Mouse (Mus musculus) intestine, embryonic 15.5 days (tissue): ENCODE measurements around the gene Atl1. TPM values are rescaled to one million over a fixed set of nuclear protein-coding genes. Genes with fewer than 3 reads are reported as not detected.

Experiments
- ATAC-seq: fragments of 200-750 bp; cut with Nextera tagmentation; 2 replicates; pipeline ENCODE4 v1.8.0; 2017; ENCODE audit warnings: moderate TSS enrichment, moderate library complexity
- H3K27ac ChIP-seq: fragments of 300-500 bp; sonication (generic); 2 replicates; pipeline ENCODE4 v1.5.1; 2015; ENCODE audit warnings: mild to moderate bottlenecking, inconsistent platforms
- H3K27me3 ChIP-seq: fragments of 300-500 bp; sonication (generic); replicated peaks from 2 replicates; pipeline ENCODE4 v1.6.1; 2015; ENCODE audit warnings: inconsistent platforms
- H3K36me3 ChIP-seq: fragments of 300-500 bp; sonication (generic); 2 replicates; pipeline ENCODE4 v1.6.1; 2015; ENCODE audit warnings: inconsistent platforms
- H3K4me1 ChIP-seq: fragments of 300-500 bp; sonication (generic); replicated peaks from 2 replicates; pipeline ENCODE4 v1.6.1; 2015; ENCODE audit warnings: inconsistent platforms
- H3K4me2 ChIP-seq: fragments of 300-500 bp; sonication (generic); replicated peaks from 2 replicates; pipeline ENCODE4 v1.6.1; 2015; ENCODE audit warnings: mild to moderate bottlenecking, inconsistent platforms
- H3K4me3 ChIP-seq: fragments of 300-500 bp; sonication (generic); replicated peaks from 2 replicates; pipeline ENCODE4 v1.5.1; 2015; ENCODE audit warnings: inconsistent platforms
- H3K9ac ChIP-seq: fragments of 300-500 bp; sonication (generic); 2 replicates; pipeline ENCODE4 v1.6.1; 2015; ENCODE audit warnings: inconsistent platforms
- H3K9me3 ChIP-seq: fragments of 300-500 bp; sonication (generic); 2 replicates; pipeline ENCODE4 v1.6.1; 2016; ENCODE audit warnings: inconsistent platforms
- WGBS: fragments of 180-500 bp; shearing (Covaris S2); methylation state at CpG from one replicate; pipeline ENCODE4 v1.1.7; 2015; 5-methylcytosine and 5-hydroxymethylcytosine counted together
- polyA plus RNA-seq: library from polyadenylated mRNA; unstranded; fragments of >200 nt; fragmentation: Nextera tagmentation; extraction: Ambion mirVana; gene quantifications from 2 replicates; pipeline ENCODE4 v1.2.1, GENCODE M21; 2015

Gene Atl1
- polyA plus RNA-seq, 1 experiment from 2014 or later: 5.6 TPM

- Histone ChIP-seq H3K27me3 (no peaks in the 10 kb centered on the region), H3K4me2 (no peak overlapping the region), H3K36me3 (0 out of 2 replicates have a peak, but pooled peaks cover 3% of the 10 kb centered on the region), H3K27ac (no peak overlapping the region), H3K4me1 (no peaks in the 10 kb centered on the region), H3K9ac (no peak overlapping the region), H3K4me3 (no peak overlapping the region), H3K9me3 (no peaks in the 10 kb centered on the region)
- 83% methylated on average over 4 of the region's 4 CpGs for WGBS
- no peak for ATAC-seq
These were observed 33.6 kb upstream of the Atl1 start for GRCm38 (mm10) chr12:69858847-69859246.

DNA sequence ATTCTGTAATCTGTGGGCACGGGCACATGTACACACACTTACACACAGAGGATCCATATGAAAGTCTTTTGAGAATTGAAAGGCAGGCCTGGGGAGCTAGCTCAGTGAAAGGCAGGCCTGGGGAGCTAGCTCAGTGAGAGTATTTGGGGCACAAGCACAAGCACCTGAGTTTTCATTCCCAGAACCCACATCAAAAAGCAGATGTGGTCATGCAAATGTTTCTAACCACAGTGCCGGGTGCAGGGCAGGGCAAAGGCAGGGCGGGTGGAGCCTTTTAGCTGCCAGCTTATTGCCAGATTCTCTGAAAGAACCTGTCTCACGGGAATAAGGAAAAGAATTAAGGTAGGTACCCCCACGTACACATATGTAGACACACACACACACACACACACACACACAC is 28.9 kb upstream of the Atl1 start:
- no peak overlapping the region for H3K27ac ChIP-seq
- no peaks in the 10 kb centered on the region for H3K27me3 ChIP-seq
- WGBS: 65% methylated on average over 5 of the region's 5 CpGs
- ATAC-seq: no peak
- H3K36me3 ChIP-seq: no peaks in the 10 kb centered on the region
- H3K9ac ChIP-seq: no peak overlapping the region
- no peak overlapping the region for H3K4me3 ChIP-seq
- H3K4me2 ChIP-seq: no peak overlapping the region
- peaks cover 3% of the 10 kb centered on the region; the same call in 1 of the 2 replicates for H3K4me1 ChIP-seq
- H3K9me3 ChIP-seq: no peaks in the 10 kb centered on the region

- Histone ChIP-seq H3K27ac (no peak overlapping the region), H3K9ac (no peak overlapping the region), H3K4me2 (no peak overlapping the region), H3K27me3 (no peaks in the 10 kb centered on the region), H3K9me3 (no peaks in the 10 kb centered on the region), H3K4me1 (peaks cover 3% of the 10 kb centered on the region; the same call in 1 of the 2 replicates), H3K4me3 (no peak overlapping the region), H3K36me3 (no peaks in the 10 kb centered on the region)
- WGBS: 56% methylated on average over 4 of the region's 4 CpGs
- ATAC-seq: no peak
These were observed 28.2 kb upstream of the Atl1 start for GRCm38 (mm10) chr12:69864164-69864692.

GRCm38 (mm10) chr12:69867338-69867737 is 25.1 kb upstream of the Atl1 start:
- H3K27ac ChIP-seq: no peak overlapping the region
- 52% methylated on average over 5 of the region's 5 CpGs for WGBS
- ATAC-seq: peak; percentile 51; the same call in 1 of the 2 replicates
- H3K4me2 ChIP-seq: no peak overlapping the region; the same call in 1 of the 2 replicates
- H3K9ac ChIP-seq: no peak overlapping the region
- H3K27me3 ChIP-seq: no peaks in the 10 kb centered on the region
- no peaks in the 10 kb centered on the region for H3K9me3 ChIP-seq
- peaks cover 3% of the 10 kb centered on the region; the same call in 1 of the 2 replicates for H3K4me1 ChIP-seq
- H3K36me3 ChIP-seq: no peaks in the 10 kb centered on the region
- no peak overlapping the region for H3K4me3 ChIP-seq

DNA sequence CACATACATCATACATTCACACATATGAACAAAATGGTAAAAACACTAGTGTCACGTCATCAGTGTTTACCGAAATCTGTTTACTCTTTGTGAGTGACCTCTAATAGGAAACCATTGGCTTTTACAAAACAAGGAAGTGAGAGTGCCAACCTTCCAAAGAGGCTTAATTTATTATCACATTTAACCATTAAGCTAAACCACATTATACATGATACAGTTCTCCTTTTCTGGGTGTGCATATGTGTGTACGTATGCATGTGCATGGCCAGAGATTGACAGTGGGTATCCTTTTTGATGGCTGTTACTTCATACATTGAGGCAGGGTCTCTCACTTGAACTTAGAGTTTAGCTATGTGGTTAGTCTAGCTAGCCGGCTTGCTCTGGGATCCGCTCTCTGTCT is 20.8 kb upstream of the Atl1 start:
- no peak overlapping the region for H3K4me2 ChIP-seq
- no peaks in the 10 kb centered on the region for H3K36me3 ChIP-seq
- no peaks in the 10 kb centered on the region for H3K9me3 ChIP-seq
- no peak overlapping the region for H3K27ac ChIP-seq
- no peaks in the 10 kb centered on the region for H3K4me1 ChIP-seq
- H3K4me3 ChIP-seq: no peak overlapping the region
- WGBS: 92% methylated on average over 5 of the region's 5 CpGs
- no peaks in the 10 kb centered on the region for H3K27me3 ChIP-seq
- H3K9ac ChIP-seq: no peak overlapping the region
- ATAC-seq: no peak

GRCm38 (mm10) chr12:69877842-69878363 is 14.5 kb upstream of the Atl1 start:
- Histone ChIP-seq H3K4me3 (no peak overlapping the region), H3K27ac (no peak overlapping the region), H3K4me1 (peaks cover 9% of the 10 kb centered on the region), H3K9ac (no peak overlapping the region), H3K27me3 (no peaks in the 10 kb centered on the region), H3K9me3 (no peaks in the 10 kb centered on the region), H3K4me2 (no peak overlapping the region), H3K36me3 (no peaks in the 10 kb centered on the region)
- 91% methylated on average over 9 of the region's 9 CpGs for WGBS
- ATAC-seq: no peak

- peak overlapping the region; percentile 27; the same call in 1 of the 2 replicates for H3K27ac ChIP-seq
- ATAC-seq: peak; percentile 86
- peak overlapping the region; percentile 39; the same call in 1 of the 2 replicates for H3K4me2 ChIP-seq
- H3K4me1 ChIP-seq: peaks cover 9% of the 10 kb centered on the region
- no peaks in the 10 kb centered on the region for H3K27me3 ChIP-seq
- H3K9me3 ChIP-seq: no peaks in the 10 kb centered on the region
- no peak overlapping the region for H3K4me3 ChIP-seq
- no peaks in the 10 kb centered on the region for H3K36me3 ChIP-seq
- WGBS: 13% methylated on average over 4 of the region's 4 CpGs
- H3K9ac ChIP-seq: no peak overlapping the region
These were observed 13.2 kb upstream of the Atl1 start for GRCm38 (mm10) chr12:69879172-69879665.

- ATAC-seq: no peak; the same call in 1 of the 2 replicates
- H3K4me3 ChIP-seq: no peak overlapping the region
- H3K27me3 ChIP-seq: no peaks in the 10 kb centered on the region
- WGBS: 18% methylated on average over 6 of the region's 6 CpGs
- no peak overlapping the region for H3K9ac ChIP-seq
- peak overlapping the region; percentile 39; the same call in 1 of the 2 replicates for H3K4me2 ChIP-seq
- H3K4me1 ChIP-seq: peaks cover 9% of the 10 kb centered on the region
- no peaks in the 10 kb centered on the region for H3K36me3 ChIP-seq
- no peak overlapping the region for H3K27ac ChIP-seq
- no peaks in the 10 kb centered on the region for H3K9me3 ChIP-seq
These were observed 12.7 kb upstream of the Atl1 start for GRCm38 (mm10) chr12:69879739-69880138.

GRCm38 (mm10) chr12:69881198-69881905 is 11.1 kb upstream of the Atl1 start:
- Histone ChIP-seq H3K4me2 (no peak overlapping the region), H3K27me3 (no peaks in the 10 kb centered on the region), H3K4me3 (no peak overlapping the region), H3K36me3 (no peaks in the 10 kb centered on the region), H3K4me1 (peaks cover 9% of the 10 kb centered on the region), H3K9me3 (no peaks in the 10 kb centered on the region), H3K9ac (no peak overlapping the region), H3K27ac (no peak overlapping the region)
- ATAC-seq: no peak; the same call in 1 of the 2 replicates
- 52% methylated on average over 10 of the region's 10 CpGs for WGBS

DNA sequence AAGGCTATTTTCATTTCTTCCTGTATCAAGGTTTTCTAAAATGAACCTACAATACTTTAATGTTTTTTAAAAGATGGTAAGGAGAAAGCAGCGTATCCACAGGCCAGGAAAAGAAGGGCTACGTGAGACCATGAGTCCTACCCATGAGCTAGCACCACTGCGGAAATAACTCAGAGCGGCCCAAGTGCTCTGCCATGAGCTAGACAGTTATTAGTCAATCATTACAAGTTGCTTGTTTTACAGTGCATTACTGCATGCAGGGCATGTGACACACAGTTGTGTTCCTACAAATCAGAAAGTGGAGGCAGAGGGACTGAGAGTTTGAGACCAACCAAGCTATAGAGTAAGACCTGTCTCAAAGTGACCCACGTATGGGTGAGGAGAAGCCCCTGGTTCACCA is 8.4 kb upstream of the Atl1 start:
- H3K27ac ChIP-seq: no peak overlapping the region
- H3K9ac ChIP-seq: no peak overlapping the region
- H3K4me3 ChIP-seq: no peak overlapping the region
- no peaks in the 10 kb centered on the region for H3K9me3 ChIP-seq
- H3K4me1 ChIP-seq: peaks cover 10% of the 10 kb centered on the region
- no peaks in the 10 kb centered on the region for H3K36me3 ChIP-seq
- no peaks in the 10 kb centered on the region for H3K27me3 ChIP-seq
- H3K4me2 ChIP-seq: no peak overlapping the region
- no peak for ATAC-seq
- WGBS: 84% methylated on average over 5 of the region's 5 CpGs

- H3K9ac ChIP-seq: no peak overlapping the region
- H3K4me1 ChIP-seq: peaks cover 14% of the 10 kb centered on the region
- H3K4me3 ChIP-seq: no peak overlapping the region
- ATAC-seq: no peak
- no peak overlapping the region for H3K27ac ChIP-seq
- no peaks in the 10 kb centered on the region for H3K36me3 ChIP-seq
- no peaks in the 10 kb centered on the region for H3K27me3 ChIP-seq
- 90% methylated on average over 5 of the region's 5 CpGs for WGBS
- H3K9me3 ChIP-seq: no peaks in the 10 kb centered on the region
- H3K4me2 ChIP-seq: no peak overlapping the region
These were observed 7.1 kb upstream of the Atl1 start for GRCm38 (mm10) chr12:69885170-69885923.

DNA sequence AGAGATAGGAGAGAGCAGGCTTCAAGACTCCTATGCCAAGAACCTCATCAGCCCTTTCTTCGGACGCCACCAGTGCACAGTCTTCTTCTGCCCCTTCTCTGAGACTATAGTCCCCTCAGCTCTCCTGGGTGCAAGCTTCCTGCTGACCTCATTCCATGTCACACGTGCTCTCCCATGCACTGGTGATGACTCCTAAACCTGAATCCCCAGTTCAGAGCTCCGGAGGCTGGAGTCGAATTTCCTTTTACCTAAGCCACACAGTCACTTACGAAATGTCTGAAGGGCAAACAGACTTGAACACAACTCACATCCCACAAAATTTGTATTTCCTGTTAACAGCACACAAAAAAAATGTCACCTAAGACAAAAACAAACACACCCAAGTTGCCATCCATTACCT is 4.6 kb upstream of the Atl1 start:
- ATAC-seq: no peak
- Histone ChIP-seq H3K4me2 (no peak overlapping the region), H3K9ac (no peak overlapping the region), H3K27ac (no peak overlapping the region), H3K4me3 (no peak overlapping the region), H3K9me3 (no peaks in the 10 kb centered on the region), H3K27me3 (no peaks in the 10 kb centered on the region), H3K4me1 (peaks cover 21% of the 10 kb centered on the region), H3K36me3 (no peaks in the 10 kb centered on the region)
- WGBS: 77% methylated on average over 6 of the region's 6 CpGs
